Mouse (Mus musculus): Measurements from ENCODE around the gene Ccdc136. TPM values are rescaled to one million over a fixed set of nuclear protein-coding genes. Genes with fewer than 3 reads are reported as not detected.
"Not testable (repeated sequence)": the region's sequence is repeated elsewhere in the genome, so short reads cannot be mapped to it uniquely, and the experiment has no call there.

Gene Ccdc136
- polyA plus RNA-seq, 1 experiment from 2014 or later: 69.1 TPM

DNA sequence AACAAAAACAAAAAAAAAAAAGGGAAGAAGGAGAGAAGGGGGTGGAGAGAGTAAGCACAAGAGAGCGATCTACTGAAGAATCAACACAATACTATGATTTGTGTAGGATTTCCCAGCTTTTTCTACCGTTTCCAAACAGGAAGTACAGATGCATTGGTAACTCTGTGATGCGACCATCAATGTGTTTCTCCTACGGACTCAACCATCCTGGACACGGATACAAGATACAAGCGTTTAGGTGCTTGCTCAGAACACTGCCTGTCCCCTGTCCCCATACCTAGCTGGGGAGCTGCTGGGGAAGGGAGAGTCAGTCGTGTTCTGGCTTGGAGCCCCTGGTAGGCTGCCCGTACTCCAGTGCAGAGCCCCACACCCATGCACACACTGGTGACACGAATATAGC lies 6.7 kb upstream of the Ccdc136 start:
- no peak overlapping the region for H3K4me3 ChIP-seq (ENCODE audit: low read depth, low read length)
- H3K27me3 ChIP-seq (ENCODE audit: control insufficient read depth, insufficient read depth, low read length): no peaks in the 10 kb centered on the region
- ATAC-seq (ENCODE audit: low read depth): no peak
- H3K36me3 ChIP-seq (ENCODE audit: control insufficient read depth, insufficient read depth, low read length): no peaks in the 10 kb centered on the region
- H3K9me3 ChIP-seq (ENCODE audit: control insufficient read depth, low read length): no peaks in the 10 kb centered on the region
- no peaks in the 10 kb centered on the region for H3K4me1 ChIP-seq (ENCODE audit: control insufficient read depth, insufficient read depth, low read length)
- H3K9ac ChIP-seq (replicated peaks; ENCODE audit: low read depth, low read length): no peak overlapping the region
- WGBS: 61% methylated on average over 9 of the region's 9 CpGs
- H3K4me2 ChIP-seq (ENCODE audit: low read depth, low read length): no peak overlapping the region
- no peak overlapping the region for H3K27ac ChIP-seq (ENCODE audit: low read depth, low read length)

DNA sequence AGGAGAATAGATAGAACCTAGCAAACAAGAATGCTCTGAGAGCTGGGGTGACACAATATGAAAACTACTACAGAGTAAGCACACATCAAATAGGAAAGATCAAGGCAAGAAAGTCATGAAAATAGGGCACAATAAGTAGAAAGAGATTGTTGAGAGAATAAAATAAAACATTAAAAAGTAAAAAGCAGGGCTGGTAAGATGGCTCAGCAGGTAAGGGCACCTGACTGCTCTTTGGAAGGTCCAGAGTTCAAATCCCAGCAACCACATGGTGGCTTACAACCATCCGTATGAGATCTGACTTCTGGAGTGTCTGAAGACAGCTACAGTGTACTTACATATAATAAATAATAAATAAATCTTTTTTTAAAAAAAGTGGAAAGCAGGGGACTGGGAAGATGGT lies 5.6 kb upstream of the Ccdc136 start:
- H3K4me1 ChIP-seq (ENCODE audit: control insufficient read depth, insufficient read depth, low read length); H3K9ac ChIP-seq (replicated peaks; ENCODE audit: low read depth, low read length); H3K27me3 ChIP-seq (ENCODE audit: control insufficient read depth, insufficient read depth, low read length); H3K36me3 ChIP-seq (ENCODE audit: control insufficient read depth, insufficient read depth, low read length); H3K4me2 ChIP-seq (ENCODE audit: low read depth, low read length); ATAC-seq (ENCODE audit: low read depth); H3K9me3 ChIP-seq (ENCODE audit: control insufficient read depth, low read length); H3K4me3 ChIP-seq (ENCODE audit: low read depth, low read length); H3K27ac ChIP-seq (ENCODE audit: low read depth, low read length): not testable (repeated sequence)
- WGBS: 91% methylated on average over 1 of the region's 1 CpGs

DNA sequence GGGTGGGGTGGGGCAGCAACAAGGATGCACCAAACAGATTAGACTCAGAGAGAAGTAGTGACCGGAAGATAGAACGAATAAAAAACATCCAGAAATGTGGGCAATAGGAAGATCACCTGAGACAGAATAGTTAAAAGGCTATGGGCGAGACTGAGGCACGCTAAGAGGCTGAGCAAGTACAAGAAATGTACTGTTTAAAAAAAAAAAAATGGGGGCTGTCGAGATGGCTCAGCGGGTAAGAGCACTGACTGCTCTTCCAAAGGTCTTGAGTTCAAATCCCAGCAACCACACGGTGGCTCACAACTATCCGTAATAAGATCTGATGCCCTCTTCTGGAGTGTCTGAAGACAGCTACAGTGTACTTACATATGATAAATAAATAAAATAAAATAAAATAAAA lies 4.9 kb upstream of the Ccdc136 start:
- H3K27ac ChIP-seq (ENCODE audit: low read depth, low read length); H3K9ac ChIP-seq (replicated peaks; ENCODE audit: low read depth, low read length); ATAC-seq (ENCODE audit: low read depth); H3K4me1 ChIP-seq (ENCODE audit: control insufficient read depth, insufficient read depth, low read length); H3K4me3 ChIP-seq (ENCODE audit: low read depth, low read length); H3K36me3 ChIP-seq (ENCODE audit: control insufficient read depth, insufficient read depth, low read length); H3K4me2 ChIP-seq (ENCODE audit: low read depth, low read length); H3K27me3 ChIP-seq (ENCODE audit: control insufficient read depth, insufficient read depth, low read length); H3K9me3 ChIP-seq (ENCODE audit: control insufficient read depth, low read length): not testable (repeated sequence)
- 82% methylated on average over 8 of the region's 8 CpGs for WGBS

DNA sequence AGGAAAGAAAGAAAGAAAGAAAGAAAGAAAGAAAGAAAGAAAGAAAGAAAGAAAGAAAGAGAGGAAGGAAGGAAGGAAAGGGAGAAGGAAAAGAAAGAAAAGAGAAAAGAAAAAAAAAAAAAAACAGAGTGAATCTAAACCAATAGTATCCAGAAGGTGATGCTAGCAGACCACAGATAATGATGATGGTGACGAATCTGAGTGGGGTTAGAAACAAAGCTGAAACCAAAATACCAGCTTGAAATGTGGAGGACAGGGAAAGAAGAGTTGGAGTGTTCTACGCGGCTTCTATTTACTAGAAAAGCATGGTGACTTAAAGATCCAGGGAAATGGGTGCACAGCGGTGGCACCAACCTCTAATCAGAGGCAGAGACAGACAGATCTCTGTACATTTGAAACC lies 4.3 kb upstream of the Ccdc136 start:
- no peak for ATAC-seq (ENCODE audit: low read depth)
- H3K27ac ChIP-seq (ENCODE audit: low read depth, low read length): no peak overlapping the region
- H3K9me3 ChIP-seq (ENCODE audit: control insufficient read depth, low read length): no peaks in the 10 kb centered on the region
- no peaks in the 10 kb centered on the region for H3K36me3 ChIP-seq (ENCODE audit: control insufficient read depth, insufficient read depth, low read length)
- no peak overlapping the region for H3K4me2 ChIP-seq (ENCODE audit: low read depth, low read length)
- no peaks in the 10 kb centered on the region; the same call in 1 of the 2 replicates for H3K27me3 ChIP-seq (ENCODE audit: control insufficient read depth, insufficient read depth, low read length)
- 69% methylated on average over 4 of the region's 4 CpGs for WGBS
- H3K4me1 ChIP-seq (ENCODE audit: control insufficient read depth, insufficient read depth, low read length): no peaks in the 10 kb centered on the region
- no peak overlapping the region for H3K4me3 ChIP-seq (ENCODE audit: low read depth, low read length)
- H3K9ac ChIP-seq (replicated peaks; ENCODE audit: low read depth, low read length): no peak overlapping the region

DNA sequence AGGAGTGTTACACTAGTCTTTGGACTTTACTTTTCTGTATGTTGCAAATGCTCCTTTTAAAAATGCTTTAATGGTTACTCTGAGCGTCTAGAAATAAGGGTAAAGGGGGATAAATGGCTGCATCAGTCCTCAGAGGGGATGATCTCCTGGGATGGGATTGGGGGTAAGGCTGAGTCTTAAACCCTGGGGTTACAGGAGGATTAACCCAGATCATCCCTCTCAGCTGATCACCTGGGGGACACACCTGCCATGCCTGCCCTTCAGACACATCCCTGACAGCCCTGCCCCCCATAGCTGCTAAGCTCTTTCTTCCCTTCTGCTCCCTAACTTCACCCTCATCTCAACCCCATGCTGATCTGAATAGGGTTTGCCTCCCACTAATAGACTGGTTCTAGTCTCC lies 1.8 kb upstream of the Ccdc136 start:
- 83% methylated on average over 1 of the region's 1 CpGs for WGBS
- no peak for ATAC-seq (ENCODE audit: low read depth)
- H3K4me2 ChIP-seq (ENCODE audit: low read depth, low read length): no peak overlapping the region
- no peak overlapping the region for H3K4me3 ChIP-seq (ENCODE audit: low read depth, low read length)
- no peak overlapping the region for H3K9ac ChIP-seq (replicated peaks; ENCODE audit: low read depth, low read length)
- no peaks in the 10 kb centered on the region for H3K9me3 ChIP-seq (ENCODE audit: control insufficient read depth, low read length)
- no peaks in the 10 kb centered on the region for H3K36me3 ChIP-seq (ENCODE audit: control insufficient read depth, insufficient read depth, low read length)
- H3K27ac ChIP-seq (ENCODE audit: low read depth, low read length): no peak overlapping the region
- no peaks in the 10 kb centered on the region for H3K4me1 ChIP-seq (ENCODE audit: control insufficient read depth, insufficient read depth, low read length)
- no peaks in the 10 kb centered on the region; the same call in 1 of the 2 replicates for H3K27me3 ChIP-seq (ENCODE audit: control insufficient read depth, insufficient read depth, low read length)

DNA sequence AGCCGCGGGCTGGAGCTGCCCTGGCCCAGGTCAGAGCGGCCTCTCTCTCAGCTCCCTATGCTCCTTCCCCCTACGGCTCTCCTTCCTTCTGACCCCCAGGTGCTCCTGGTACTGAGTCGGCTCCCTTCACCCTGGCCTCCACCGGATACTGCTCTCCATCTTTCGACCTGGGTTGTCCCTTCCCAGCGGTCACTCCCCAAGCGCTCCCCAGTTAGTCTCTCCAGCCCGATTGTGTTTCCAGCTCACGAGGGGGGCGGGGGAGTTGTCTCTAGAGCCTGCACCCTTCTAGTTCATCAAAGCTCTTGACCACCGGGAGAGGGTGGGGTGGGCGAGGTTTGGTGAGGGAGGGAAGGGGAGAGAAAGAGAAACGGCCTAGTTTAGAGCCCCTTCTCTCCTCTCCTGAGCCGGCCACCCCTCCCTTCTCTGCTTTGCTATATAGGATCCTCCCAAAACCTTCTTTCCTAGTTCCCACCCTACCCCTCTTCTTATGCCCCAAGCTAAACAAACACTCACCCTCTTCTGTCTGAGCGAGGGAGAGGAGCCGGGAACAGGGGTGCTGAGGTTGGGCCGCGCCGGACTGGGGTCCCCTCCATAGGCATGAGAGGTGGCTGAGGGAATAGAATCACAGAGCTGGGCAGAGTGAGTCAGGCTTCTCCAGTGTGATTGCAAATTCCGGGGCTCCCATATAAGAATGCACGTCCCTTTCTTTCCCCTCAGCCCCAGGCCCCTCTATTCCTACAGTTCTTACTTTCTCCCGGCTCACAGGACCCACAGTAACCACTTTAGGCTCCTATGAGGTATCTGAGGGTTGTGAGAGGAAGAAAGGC lies 818 bp downstream of the Ccdc136 start:
- Histone ChIP-seq H3K27me3 (ENCODE audit: control insufficient read depth, insufficient read depth, low read length) (no peaks in the 10 kb centered on the region; the same call in 1 of the 2 replicates), H3K36me3 (ENCODE audit: control insufficient read depth, insufficient read depth, low read length) (no peaks in the 10 kb centered on the region), H3K4me2 (ENCODE audit: low read depth, low read length) (peak overlapping the region; percentile 70), H3K27ac (ENCODE audit: low read depth, low read length) (peak overlapping the region; percentile 72), H3K4me1 (ENCODE audit: control insufficient read depth, insufficient read depth, low read length) (no peaks in the 10 kb centered on the region), H3K9ac (replicated peaks; ENCODE audit: low read depth, low read length) (peak overlapping the region; percentile 72), H3K9me3 (ENCODE audit: control insufficient read depth, low read length) (no peaks in the 10 kb centered on the region), H3K4me3 (ENCODE audit: low read depth, low read length) (peak overlapping the region; percentile 64)
- ATAC-seq (ENCODE audit: low read depth): peak; percentile 77
- WGBS: 2% methylated on average over 20 of the region's 24 CpGs

DNA sequence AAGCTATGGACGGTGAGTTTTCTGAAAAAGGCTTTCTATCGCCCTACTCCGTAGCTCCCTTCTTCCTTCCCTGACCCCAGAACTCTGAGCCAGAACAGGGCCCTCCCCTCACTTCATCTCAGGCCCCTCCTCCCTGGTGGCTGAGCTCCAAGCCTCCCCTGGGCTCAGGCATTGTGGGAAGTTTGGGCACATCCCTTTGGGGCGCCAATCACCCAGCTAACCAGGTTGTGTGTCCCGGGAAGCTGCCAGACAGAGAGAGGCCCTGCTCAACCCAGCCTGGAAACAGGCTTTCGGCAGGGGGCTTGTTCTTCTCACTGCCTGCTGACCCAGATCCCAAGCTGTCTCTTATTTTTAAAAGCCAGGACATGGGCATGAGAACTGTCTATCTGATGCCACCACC lies 1.5 kb downstream of the Ccdc136 start:
- no peaks in the 10 kb centered on the region for H3K36me3 ChIP-seq (ENCODE audit: control insufficient read depth, insufficient read depth, low read length)
- H3K4me3 ChIP-seq (ENCODE audit: low read depth, low read length): peak overlapping the region; percentile 64
- WGBS: 10% methylated on average over 6 of the region's 6 CpGs
- peak overlapping the region; percentile 72 for H3K27ac ChIP-seq (ENCODE audit: low read depth, low read length)
- no peaks in the 10 kb centered on the region for H3K9me3 ChIP-seq (ENCODE audit: control insufficient read depth, low read length)
- H3K27me3 ChIP-seq (ENCODE audit: control insufficient read depth, insufficient read depth, low read length): no peaks in the 10 kb centered on the region; the same call in 1 of the 2 replicates
- no peaks in the 10 kb centered on the region for H3K4me1 ChIP-seq (ENCODE audit: control insufficient read depth, insufficient read depth, low read length)
- H3K4me2 ChIP-seq (ENCODE audit: low read depth, low read length): peak overlapping the region; percentile 70
- peak; percentile 33; the same call in 1 of the 2 replicates for ATAC-seq (ENCODE audit: low read depth)
- peak overlapping the region; percentile 72 for H3K9ac ChIP-seq (replicated peaks; ENCODE audit: low read depth, low read length)

DNA sequence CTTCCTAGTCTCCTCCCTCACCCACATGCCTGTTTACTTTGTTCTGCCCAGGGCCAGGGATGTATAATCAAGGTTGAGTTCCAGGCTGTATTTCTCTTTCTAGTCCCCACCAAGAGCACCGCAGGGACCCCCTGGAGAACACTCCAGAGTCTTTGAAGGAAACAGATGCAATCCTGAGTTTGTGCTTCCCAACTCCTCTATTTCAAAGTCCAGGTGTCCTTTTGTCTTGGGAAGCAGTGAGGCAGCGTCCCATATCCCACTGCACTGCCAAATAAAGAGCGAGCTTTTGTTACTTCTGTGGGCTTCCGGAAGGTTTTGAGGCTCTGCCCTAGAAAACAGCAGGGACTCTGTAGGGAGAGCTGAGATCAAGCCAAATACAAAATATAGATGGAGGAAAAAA lies 3.7 kb downstream of the Ccdc136 start:
- no peaks in the 10 kb centered on the region; the same call in 1 of the 2 replicates for H3K27me3 ChIP-seq (ENCODE audit: control insufficient read depth, insufficient read depth, low read length)
- 64% methylated on average over 4 of the region's 4 CpGs for WGBS
- H3K27ac ChIP-seq (ENCODE audit: low read depth, low read length): no peak overlapping the region
- H3K36me3 ChIP-seq (ENCODE audit: control insufficient read depth, insufficient read depth, low read length): no peaks in the 10 kb centered on the region
- no peak for ATAC-seq (ENCODE audit: low read depth)
- no peak overlapping the region for H3K4me3 ChIP-seq (ENCODE audit: low read depth, low read length)
- H3K9ac ChIP-seq (replicated peaks; ENCODE audit: low read depth, low read length): no peak overlapping the region
- H3K4me1 ChIP-seq (ENCODE audit: control insufficient read depth, insufficient read depth, low read length): no peaks in the 10 kb centered on the region
- H3K4me2 ChIP-seq (ENCODE audit: low read depth, low read length): no peak overlapping the region
- no peaks in the 10 kb centered on the region for H3K9me3 ChIP-seq (ENCODE audit: control insufficient read depth, low read length)

DNA sequence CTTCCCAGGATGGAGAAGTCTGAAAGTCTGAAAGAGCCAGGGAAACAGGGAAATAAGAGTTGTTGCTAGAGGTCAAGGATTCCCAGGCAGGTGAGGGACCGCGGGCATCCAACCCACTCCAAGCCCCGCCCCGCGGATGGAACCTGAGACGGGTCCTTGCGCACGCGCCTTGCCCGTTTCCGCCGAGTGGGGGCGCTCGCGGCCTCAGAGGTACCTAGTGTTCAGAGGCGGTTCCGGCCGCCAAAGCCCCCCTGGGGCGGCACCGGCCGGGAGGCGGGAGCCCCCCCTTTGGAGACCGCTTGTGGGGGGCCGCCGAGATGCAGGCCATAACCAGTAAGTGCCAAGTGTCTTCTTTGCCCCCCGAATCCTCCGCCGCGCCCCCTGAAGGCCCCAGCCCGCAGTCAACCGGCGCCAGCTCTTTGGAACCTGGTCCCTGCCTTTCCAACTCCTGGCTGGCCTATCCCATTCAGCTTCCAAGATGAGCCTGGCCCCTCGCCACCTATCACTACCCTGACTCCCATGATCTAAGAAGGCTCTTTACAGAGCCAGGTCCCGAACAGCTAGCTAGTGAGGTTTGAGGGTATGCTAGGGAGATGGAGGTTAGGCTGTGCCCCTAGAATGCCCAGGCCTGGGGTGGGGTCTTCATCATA lies 6.7 kb downstream of the Ccdc136 start:
- no peak overlapping the region for H3K27ac ChIP-seq (ENCODE audit: low read depth, low read length)
- 9% methylated on average over 34 of the region's 34 CpGs for whole genome bisulfite sequencing
- H3K9me3 ChIP-seq (ENCODE audit: control insufficient read depth, low read length): no peaks in the 10 kb centered on the region
- H3K4me1 ChIP-seq (ENCODE audit: control insufficient read depth, insufficient read depth, low read length): no peaks in the 10 kb centered on the region
- no peak for ATAC-seq (ENCODE audit: low read depth)
- no peaks in the 10 kb centered on the region for H3K27me3 ChIP-seq (ENCODE audit: control insufficient read depth, insufficient read depth, low read length)
- H3K9ac ChIP-seq (replicated peaks; ENCODE audit: low read depth, low read length): no peak overlapping the region
- H3K4me3 ChIP-seq (ENCODE audit: low read depth, low read length): no peak overlapping the region
- H3K4me2 ChIP-seq (ENCODE audit: low read depth, low read length): no peak overlapping the region
- H3K36me3 ChIP-seq (ENCODE audit: control insufficient read depth, insufficient read depth, low read length): no peaks in the 10 kb centered on the region

Measured in neural tube, embryonic 14.5 days (tissue).